Mouse (Mus musculus) testis, adult 2 months (tissue): ENCODE measurements around the gene Pfpl.

Source experiments
- CTCF ChIP-seq: fragments of 200-500 bp; IDR thresholded peaks from 2 replicates; pipeline ENCODE4 v1.5.1; 2012; ENCODE audit warnings: low read depth, mild to moderate bottlenecking, inconsistent platforms, low read length, moderate library complexity; ENCODE audit not compliant: control insufficient read depth, insufficient read depth, insufficient replicate concordance
- POLR2A ChIP-seq: fragments of 200-500 bp; IDR thresholded peaks from 2 replicates; pipeline ENCODE4 v1.6.1; 2012; ENCODE audit warnings: low read depth, mild to moderate bottlenecking, inconsistent platforms, low read length, moderate library complexity; ENCODE audit not compliant: control insufficient read depth

- TF ChIP-seq POLR2A (no peak), CTCF (no peak)
These were observed 45.5 kb downstream of the Pfpl start for GRCm38 (mm10) chr19:12473201-12473641.
